Mouse (Mus musculus) MN1 (cell line): ENCODE data around the gene Agbl4.
A peak's percentile ranks its signal among the peaks of the same experiment; 100 is the strongest.

Source experiments
- DNase-seq: peaks from one replicate; pipeline ENCODE4 v3.0.0-alpha.2; 2016; ENCODE audit warnings: low spot score

Agbl4 gene

DNA sequence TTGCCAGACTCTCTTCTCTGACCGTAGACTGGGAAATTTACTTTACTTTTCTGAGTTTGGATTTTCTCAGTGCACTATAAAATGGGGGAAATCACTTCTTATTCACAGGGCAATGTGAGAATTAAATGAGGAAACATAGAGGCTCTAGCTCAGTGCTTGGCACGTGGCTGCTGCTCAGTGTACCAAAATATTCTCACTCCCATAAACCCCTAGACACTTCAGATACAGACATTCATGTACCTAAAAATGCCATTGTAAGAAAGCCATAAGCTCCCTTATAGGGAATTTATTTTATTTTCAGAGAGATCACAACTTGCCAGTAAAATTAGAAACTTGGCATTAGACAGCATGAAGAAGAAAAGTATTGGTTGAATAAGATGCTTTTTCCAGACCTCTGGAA, 883.5 kb downstream of the Agbl4 start:
- no peak for DNase-seq

DNA sequence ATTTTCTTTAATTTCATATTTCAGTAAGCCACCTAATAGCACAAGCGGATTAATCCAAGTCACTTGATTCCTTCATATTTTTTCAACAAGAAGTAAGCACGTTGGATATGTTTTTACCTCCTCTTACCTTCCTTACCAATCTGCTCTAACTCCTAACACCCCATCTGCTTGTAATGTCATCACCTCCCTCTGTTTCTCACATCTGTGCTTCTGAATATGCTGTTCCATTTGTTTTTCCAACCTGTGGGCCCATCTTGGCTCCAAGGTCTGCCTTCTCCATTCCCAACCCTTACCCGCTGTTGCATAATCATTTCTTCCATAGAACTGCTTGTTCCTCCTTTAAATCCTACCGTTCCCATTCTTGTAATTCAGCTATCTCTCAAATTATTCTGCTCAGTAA, 884.4 kb downstream of the Agbl4 start:
- DNase-seq, result no peak

DNA sequence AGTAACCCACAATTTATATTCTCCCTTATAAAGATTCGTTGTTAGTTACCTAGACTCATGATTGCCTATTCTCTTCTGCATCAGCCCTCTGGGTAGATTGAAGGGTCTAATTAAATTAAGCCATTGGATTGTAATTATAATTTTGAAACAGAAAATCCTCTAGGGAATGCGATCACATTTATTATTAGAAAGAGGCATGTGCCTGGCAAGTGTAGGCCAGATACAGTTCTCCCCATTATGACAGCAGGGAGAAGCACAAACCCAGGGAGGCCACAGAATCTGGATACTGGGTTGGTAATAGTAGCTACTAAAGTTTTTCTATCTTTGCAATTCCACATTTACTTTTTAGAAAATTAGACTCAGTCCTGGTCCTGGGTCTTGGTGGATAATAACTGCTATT, 887.2 kb downstream of the Agbl4 start:
- no peak for DNase-seq

DNA sequence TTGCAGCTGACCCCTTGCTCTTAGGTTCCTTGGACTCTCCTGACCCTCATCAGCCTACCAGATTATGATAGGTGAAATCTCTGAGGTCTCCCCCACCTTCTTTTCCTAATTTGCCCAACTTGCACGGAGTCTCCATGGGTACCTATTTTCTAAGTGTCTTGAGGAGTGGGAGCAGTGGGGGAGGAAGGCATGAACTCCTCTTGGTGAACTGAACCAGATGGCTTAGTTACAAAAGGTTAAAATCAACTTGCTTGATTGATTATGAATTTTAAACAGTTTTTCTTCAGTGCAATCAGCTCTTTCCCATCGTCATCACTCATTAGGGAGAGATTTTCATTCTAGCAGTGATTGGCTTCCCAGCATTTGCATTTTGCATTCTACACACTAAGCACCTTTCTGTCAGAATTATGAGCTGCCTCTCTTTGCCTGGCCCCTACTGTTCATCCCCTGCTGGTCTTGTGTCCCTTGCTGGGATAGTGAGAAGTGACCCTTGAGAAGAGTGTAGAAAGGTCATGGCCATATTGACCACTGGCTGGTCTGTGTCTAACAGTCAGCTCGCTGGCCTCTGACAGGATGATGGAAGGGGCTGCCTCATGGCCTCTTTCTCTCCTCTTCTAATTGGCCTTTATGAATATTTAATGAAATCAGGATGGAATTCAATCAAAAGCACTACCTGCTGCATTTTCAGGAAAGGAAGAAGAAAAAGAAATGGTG, 897.2 kb downstream of the Agbl4 start:
- no peak for DNase-seq

DNA sequence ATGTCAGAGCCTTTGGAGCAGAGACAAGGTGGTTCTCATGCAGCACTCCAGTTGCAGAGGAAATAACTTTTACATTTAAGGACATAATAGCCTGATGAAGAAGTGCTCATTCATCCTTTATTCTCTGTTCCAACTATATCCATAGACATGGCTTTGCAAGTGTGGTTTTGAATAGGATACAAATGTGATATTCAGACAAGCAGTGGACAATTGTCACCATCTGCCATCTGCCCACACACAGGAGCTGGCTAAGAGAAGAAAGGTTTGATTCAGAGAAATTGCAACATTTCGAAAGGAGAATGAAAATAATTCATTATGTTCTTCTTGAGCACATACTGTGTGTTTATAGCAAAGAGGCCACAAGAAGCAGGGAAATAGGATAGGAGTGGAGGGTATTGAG, 909.1 kb downstream of the Agbl4 start:
- no peak for DNase-seq

DNA sequence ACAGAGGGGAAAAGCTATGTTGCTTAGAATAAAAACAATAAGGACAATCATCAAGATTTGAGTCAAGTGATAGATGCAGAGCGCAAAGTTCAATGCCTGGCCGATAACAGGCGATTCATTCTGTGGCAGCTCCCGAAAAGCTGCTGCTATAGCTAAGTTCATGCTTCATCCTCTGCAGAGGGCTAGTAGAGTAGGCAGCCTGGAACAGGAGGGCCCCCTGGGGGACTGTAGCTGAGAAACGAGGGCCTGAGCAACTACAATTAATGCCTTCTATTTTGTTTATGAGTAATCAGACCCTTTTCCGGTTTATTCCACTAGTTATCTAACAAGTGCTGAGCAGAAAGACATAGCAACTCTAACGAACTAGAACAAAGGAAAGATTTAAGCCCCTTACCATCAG, 909.7 kb downstream of the Agbl4 start:
- no peak for DNase-seq

DNA sequence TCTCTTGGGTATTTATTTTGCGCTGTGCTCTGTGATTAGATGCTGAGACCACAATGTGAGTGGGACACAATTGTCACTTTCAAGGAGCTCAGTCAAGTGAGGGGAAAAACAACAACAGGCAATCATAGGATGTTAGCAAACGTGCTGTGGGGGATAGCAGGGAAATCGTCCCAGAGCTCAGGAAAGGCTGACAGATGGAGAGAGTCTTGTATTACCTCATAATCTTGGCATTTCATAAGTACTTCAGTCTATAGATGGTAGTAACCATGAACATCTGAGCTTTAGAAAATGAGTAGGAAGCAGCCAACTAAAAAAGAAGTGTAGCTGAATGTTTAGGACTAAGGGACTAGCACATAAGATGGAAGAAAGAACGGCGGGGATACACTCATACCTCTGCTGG, 910.2 kb downstream of the Agbl4 start:
- no peak for DNase-seq

DNA sequence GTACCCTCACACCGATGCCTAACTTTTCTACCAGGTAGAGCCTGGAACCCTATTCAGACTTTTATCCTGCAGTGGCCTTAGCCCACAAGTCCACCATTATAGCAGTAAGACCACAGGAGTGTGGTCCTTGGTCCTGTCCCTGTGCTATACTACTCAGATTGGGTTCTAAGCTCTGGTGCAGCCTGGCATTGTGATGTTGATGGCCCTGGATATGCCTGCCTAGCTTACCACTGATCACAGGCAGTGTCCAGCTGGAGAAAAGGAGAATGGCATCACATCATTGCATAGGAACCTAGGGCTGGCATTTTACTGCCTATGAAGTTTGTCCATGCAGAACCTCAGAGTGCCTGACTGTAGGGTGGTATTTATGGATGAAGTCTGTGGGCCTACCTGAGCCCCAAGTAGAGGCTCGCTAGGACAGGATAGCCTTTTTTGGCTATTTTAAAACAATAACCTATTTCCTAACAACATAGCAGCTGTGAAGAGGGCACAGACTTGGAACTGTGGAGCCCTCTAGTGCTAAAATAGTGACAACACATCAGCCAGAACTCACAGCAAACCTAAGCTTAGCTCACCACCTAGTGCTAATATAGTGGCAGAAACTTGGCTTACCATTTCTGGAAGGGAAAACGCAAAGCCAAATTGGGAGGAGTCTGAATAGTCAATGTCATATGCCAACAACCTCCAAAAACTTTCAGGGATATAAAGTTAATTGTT, 911.3 kb downstream of the Agbl4 start:
- DNase-seq, result no peak

DNA sequence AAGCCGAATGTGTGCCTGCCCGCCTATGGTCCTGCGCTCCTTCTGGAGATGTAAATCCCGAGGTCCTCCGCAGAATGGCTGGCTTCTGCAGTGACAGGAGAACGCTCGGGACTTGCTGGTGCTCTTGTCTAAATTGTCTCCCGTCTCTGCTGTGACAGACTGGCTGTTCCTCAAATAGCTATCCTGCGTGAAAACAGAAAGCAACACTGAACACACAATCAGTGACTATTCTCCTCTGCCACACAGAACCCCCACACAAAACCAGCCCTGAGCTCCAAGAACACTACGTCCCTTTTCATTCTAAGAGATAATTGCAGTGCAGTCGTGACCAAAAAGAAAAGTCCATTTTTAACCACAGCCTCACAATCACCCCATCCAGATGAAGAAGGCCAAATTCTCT, 929.6 kb downstream of the Agbl4 start:
- no peak for DNase-seq

DNA sequence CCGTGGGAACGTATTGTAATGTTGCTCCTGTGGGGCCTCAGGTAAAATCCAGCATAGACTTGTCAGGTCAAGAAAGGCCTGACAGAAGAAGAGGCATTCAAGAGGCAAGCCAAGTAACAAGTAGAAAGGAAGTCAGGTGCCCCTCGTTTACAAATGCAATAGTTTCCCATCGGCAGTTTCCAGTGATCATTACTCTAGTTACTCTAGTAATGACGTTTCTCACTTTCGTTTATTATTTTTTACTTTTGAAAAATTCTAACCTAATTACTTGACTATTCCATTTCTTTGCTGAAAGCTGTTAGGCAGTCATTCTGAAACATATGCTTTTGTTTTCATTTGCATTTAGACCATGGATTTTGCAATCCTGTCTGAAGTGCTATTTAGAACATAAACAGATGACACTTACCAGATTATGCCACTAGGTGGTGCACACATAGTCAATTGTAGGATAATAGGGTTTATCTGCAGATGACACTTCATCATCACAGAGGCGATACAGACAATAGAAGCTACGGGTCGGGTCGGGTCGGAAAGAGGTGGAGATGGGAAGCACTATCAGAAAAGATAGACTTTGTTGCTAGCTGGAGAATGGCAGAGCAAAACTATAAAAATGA, 930.4 kb downstream of the Agbl4 start:
- peak; percentile 35 for DNase-seq

DNA sequence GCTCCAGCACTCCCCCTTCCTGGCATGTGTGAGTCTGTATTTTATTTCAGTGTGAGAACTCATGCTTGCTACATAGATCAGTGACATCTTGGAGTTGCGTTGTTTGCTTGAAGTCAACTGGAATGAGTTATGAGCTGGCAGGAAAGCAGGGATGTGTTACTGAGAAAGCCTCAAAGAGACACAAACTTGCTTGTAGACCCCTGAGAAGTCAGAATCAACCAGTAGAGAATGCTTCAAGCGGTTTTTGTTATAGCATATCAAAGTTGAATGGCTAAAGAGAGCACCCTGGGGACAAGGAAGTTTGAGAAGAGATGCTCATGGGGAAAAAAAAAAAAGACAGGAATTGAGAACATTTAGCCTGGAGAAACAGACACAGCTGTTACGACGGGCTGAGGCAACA, 932.0 kb downstream of the Agbl4 start:
- no peak for DNase-seq

DNA sequence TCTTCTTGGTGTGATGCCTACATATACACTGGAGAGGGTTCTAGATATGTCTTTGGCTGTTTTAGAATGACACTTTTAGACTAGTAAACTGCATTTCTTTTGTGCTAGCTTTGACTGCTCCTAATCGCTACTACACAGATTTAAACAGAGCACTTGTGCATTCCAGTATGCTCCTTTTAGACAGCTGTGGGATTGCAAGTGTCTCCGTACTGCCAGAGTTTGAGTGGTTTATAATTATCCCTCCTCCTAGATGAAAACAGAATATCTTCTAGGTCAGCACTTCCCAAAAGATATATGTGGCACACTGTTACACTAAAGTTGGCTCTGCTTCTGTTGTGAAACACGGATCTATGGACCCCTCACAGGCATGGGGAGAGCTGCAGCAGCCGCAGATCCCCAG, 935.4 kb downstream of the Agbl4 start:
- no peak for DNase-seq

DNA sequence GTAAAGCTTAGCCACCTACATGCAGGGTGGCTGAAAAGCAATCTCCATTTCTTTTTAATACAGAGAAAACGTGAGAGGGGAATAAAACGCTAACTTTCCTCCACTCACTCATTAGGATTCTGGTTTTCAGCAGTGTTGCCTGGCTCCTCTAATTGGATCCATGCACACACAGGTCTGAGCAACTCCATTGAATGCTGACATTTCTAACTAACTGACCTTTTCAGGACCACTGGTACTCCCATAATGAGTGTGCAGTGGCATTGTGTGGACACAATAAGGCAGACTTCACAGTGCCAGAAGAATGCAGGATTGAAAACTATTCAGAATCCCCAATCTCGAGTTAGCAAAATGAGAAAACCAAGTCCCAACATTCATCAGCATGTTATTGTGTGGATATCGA, 952.5 kb downstream of the Agbl4 start:
- no peak for DNase-seq

DNA sequence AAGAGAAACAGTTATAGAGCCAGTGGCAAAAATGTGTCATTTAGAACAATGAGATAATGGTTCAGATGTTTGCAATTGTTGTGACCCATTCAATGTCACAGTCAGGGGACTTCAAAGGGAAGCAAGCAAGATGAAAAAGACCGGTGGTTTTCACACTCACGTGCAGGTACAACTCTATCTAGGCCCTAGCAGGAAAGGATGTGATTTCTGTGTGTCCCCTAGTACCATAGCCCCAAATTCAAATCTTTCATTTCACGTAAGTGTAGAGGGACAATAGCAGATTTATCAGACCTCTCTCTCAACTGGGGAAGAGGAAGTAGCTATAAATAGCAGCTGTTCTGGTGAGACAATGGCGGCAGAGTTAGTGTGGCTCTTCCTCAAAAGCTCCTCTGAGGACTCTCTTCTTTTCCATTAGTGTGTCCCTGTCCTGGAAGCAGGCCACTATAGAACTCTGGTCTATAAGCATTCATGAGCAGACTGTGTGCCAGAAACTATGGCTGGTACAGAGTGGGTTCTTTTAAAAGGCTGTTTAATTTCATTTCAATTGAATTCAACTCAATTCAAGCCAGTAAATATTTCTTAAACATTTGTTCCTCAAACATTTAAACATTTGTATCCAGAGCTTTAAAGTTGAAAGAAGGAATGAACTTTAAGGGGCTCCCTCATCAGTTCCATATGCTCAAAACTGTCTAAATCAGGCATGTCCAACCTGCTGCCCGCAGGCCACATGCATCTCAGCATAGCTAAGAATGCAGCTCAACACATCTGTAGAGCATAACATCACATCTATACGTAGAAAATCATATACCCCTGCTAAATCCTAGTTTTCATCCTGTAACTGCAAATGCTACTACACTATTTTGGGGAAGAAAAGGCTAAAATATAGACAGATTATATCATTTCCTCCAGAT, 953.4 kb downstream of the Agbl4 start:
- no peak for DNase-seq

DNA sequence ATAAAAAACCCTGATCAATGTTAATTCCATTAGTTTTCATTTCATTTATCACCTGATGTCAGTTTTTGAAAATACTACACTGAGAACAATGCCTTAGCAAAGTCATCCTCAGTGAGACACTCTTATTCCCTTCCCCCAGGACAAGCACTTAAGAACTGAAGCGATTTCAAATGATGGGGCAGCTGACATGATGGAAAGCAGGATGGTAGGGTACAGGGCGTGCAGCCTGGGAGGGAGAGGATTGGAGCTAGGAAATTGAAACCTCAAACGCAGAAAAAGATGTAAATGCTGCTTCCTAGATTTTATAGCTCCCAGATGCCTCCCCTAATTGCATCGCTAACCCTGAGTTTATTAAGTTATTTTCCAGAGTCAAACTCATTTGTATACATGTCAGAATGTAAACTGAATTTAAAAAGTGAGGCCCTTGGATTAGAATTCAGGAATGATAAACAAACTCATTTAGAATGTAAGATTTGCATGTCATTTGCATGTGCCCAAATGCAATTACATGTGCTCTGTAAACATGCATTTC, 959.2 kb downstream of the Agbl4 start:
- DNase-seq, result peak; percentile 44

DNA sequence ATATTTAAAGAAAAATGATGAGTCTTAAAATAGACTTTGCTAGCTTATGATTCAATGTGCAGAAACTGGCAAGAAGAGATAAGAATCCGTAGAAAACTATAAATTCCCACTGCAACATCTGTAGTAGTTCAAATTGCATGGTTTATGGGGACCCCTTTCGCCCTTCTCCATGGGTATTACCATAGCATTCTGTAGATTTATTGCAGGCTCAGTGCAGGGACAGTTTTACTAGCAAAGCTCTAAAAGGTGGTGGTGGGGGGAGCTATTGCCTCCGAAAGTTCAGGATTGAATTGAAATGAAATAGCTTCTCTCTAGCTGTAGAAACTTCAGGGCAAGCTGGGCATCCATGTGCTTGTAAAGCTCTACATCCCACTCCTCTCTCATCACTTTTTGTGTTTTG, 959.7 kb downstream of the Agbl4 start:
- peak; percentile 5 for DNase-seq

DNA sequence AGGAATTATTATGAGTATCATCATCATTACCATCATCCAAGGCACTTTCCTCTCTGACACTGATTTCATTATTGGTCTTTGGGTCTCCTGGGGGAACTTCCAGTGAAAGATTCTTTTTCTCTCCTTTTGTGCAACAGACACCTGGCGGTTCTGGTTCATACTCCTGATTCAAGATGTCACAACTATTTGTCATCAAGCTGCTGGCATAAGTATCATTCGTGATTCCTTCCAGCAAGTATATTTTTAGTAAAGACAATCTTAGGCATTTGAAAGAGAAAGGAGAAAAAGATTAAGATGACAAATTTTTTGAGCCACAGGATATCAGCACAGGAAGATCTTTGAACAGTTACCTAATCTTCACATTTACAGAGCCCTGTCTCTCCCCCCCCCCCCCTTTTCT, 966.7 kb downstream of the Agbl4 start:
- peak; percentile 9 for DNase-seq

DNA sequence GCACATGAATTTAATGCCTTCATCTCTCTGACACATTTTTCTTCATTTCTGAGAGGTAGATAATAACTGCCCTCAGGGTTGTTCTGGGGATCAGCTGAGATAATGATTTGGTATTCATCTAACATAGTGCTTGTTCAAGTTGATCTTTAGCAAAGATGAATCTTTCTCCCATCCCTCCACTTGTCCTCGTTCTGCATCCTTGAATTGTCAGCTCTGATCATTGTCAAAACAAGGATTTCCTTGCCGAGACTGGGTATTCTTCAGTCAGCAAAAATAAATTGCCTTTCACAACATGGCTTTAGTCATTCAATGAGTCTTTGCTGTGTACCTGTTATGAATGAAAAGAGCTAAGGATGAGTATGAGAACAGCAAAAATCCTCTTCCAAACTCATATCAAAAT, 970.3 kb downstream of the Agbl4 start:
- DNase-seq, result no peak

DNA sequence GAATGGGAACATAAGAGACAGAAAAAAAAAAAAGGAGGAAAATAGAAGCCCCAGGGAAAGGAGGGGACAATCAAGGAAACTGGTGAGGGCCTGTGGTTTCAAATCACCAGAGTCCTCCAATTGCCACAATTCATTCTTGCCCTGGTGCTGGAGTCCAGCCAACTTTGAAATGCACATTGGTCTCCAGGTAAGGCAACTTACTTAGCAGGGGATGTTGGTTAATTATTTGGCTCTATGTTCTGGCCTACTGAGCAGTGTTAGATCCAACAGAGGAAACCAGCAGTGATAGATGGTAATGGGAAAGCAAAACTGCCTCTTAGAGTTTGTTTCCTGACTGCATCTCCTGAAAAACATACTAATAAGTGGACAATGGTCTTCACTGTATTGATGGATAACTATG, 979.7 kb downstream of the Agbl4 start:
- DNase-seq, result no peak

DNA sequence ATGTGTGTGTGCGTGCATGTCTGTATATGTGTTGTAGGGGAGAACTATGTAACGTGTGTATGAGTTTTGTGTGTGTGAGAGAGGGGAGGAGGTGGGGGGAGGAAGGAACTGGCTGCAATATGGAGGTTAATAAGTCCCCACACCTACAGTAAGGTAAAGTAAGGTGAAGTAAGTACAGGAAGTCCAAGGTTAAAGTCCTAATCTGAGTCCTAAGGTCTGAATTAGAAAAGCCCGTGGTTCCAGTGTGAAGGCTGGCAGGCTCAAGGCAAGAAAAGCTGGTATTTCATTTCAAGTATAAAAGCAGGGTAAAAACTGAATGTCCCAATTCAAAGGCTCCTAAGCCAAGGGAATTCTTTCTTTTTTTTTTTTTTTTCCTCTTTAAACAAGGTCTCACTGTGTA, 980.6 kb downstream of the Agbl4 start:
- DNase-seq, result no peak

DNA sequence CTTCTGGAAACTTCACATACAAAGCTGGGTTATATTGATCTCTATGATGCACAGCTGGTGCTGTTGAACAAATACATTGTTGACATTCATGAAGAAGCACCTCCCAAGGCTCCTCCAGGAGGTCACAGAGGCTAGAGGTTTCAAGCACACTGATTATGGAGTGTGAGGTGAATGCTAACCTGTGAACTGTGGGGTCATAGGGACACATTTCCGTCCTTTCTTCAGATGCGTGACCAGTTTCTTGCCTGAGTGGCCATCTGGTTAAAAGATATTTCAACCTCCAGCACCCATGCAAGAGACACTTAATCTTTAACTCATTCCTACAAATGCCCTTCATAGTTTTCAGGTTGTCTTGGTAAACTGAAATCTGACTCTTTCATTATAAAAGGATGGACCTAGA, 985.6 kb downstream of the Agbl4 start:
- DNase-seq, result no peak

DNA sequence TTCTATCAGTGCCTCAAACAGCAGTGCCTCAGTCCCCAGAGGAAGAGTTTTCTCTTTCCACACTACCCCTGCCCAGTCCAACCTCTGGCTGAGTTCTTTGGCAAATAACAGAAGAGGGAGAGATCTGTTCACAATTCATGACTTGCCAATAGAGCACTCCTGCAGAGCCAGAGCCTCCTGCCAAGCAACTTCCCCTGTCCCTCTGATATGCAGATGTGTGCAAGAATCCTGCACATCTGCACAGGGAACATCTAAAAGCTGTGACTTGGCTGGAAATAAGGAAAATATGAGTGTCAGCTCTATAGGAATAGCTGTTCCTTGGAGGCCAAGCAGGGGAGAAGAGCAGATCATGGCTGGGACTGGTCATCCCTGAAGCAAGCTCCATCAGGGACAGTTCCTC, 993.3 kb downstream of the Agbl4 start:
- DNase-seq, result no peak
